Mouse (Mus musculus) kidney, embryonic 14.5 days (tissue): ENCODE measurements around the gene Trim31. TPM values are rescaled to one million over a fixed set of nuclear protein-coding genes. Genes with fewer than 3 reads are reported as not detected.

Source experiments
- polyA plus RNA-seq: library from polyadenylated mRNA; unstranded; fragments of >200 nt; fragmentation: Nextera tagmentation; extraction: Ambion mirVana; gene quantifications from 2 replicates; pipeline ENCODE4 v1.2.1, GENCODE M21; 2014

Trim31 gene
- polyA plus RNA-seq, 1 experiment from 2014 or later = not detected

Other genes with a start within 250 kb of the Trim31 start
- gene H2-M1, start 225.9 kb upstream of the Trim31 start, polyA plus RNA-seq = not detected in 2 replicates
- not detected in 2 replicates for gene H2-M10.5, start 125.2 kb upstream of the Trim31 start, polyA plus RNA-seq
- gene H2-M10.6, start 85.9 kb upstream of the Trim31 start, polyA plus RNA-seq = not detected in 2 replicates
- gene Trim26, start 61.0 kb upstream of the Trim31 start, polyA plus RNA-seq = 23.7 and 32.3 TPM in 2 replicates
- gene Trim15, start 30.9 kb upstream of the Trim31 start, polyA plus RNA-seq = 0.10 and 0.23 TPM in 2 replicates
- 1.3 and 2.9 TPM in 2 replicates for gene Trim10, start 28.5 kb upstream of the Trim31 start, polyA plus RNA-seq
- gene Trim40, start 8.0 kb upstream of the Trim31 start, polyA plus RNA-seq = not detected in 2 replicates
- 0.22 and 0.37 TPM in 2 replicates for gene Rnf39, start 44.8 kb downstream of the Trim31 start, polyA plus RNA-seq
- gene Ppp1r11, start 53.6 kb downstream of the Trim31 start, polyA plus RNA-seq = 125 and 163 TPM in 2 replicates
- 97.6 and 130 TPM in 2 replicates for gene Znrd1, start 60.4 kb downstream of the Trim31 start, polyA plus RNA-seq
- 6.6 and 10.3 TPM in 2 replicates for gene Znrd1as, start 60.5 kb downstream of the Trim31 start, polyA plus RNA-seq
- gene 2410137M14Rik, start 83.1 kb downstream of the Trim31 start, polyA plus RNA-seq = not detected in 2 replicates
- gene H2-M5, start 91.4 kb downstream of the Trim31 start, polyA plus RNA-seq = 0.16 and 0.39 TPM in 2 replicates
- 44.6 and 67.5 TPM in 2 replicates for gene Zfp57, start 103.0 kb downstream of the Trim31 start, polyA plus RNA-seq
- gene Mog, start 125.3 kb downstream of the Trim31 start, polyA plus RNA-seq = 0.12 and 0.14 TPM in 2 replicates
- 8.1 and 11.6 TPM in 2 replicates for gene Gabbr1, start 147.8 kb downstream of the Trim31 start, polyA plus RNA-seq
- gene Olfr90, start 190.4 kb downstream of the Trim31 start, polyA plus RNA-seq = not detected in 2 replicates
- gene Olfr91, start 200.2 kb downstream of the Trim31 start, polyA plus RNA-seq = not detected in 2 replicates
- not detected in 2 replicates for gene Olfr92, start 222.0 kb downstream of the Trim31 start, polyA plus RNA-seq